Mouse (Mus musculus): ENCODE results near the gene Icam4.

- TF ChIP-seq CTCF (IDR thresholded peaks at IDR 0.05; ENCODE audit: insufficient read depth, low read length), result no peak
- no peak for TF ChIP-seq POLR2A (IDR thresholded peaks at IDR 0.05; ENCODE audit: borderline replicate concordance, extremely low read depth, low read depth, low read length)
These were observed 37.6 kb upstream of the Icam4 start for GRCm38 (mm10) chr9:20991587-20991986.
